Mouse (Mus musculus) mammary gland, adult 2 months (tissue): Measurements from ENCODE around the gene Hist1h2bg. TPM values are rescaled to one million over a fixed set of nuclear protein-coding genes. Genes with fewer than 3 reads are reported as not detected.

Experiments
- polyA plus RNA-seq: library from polyadenylated mRNA; depleted of rRNA; stranded (reverse); fragments of >200 nt; gene quantifications from 2 replicates; pipeline ENCODE4 v1.2.3, GENCODE M21; 2012; ENCODE audit warnings: low replicate concordance; rRNA removed

Gene Hist1h2bg
- polyA plus RNA-seq, 1 experiment = 13.0 TPM

Other genes starting within 250 kb of the Hist1h2bg start
- gene Zfp322a, start 202.2 kb upstream of the Hist1h2bg start, polyA plus RNA-seq = 0.82 and 2.2 TPM in 2 replicates
- 1.8 and 2.7 TPM in 2 replicates for gene Abt1, start 147.5 kb upstream of the Hist1h2bg start, polyA plus RNA-seq
- gene Btn1a1, start 105.5 kb upstream of the Hist1h2bg start, polyA plus RNA-seq = 7.6 and 14.7 TPM in 2 replicates
- 0.22 TPM in 1 of 2 replicates, not detected in the other for gene Btn2a2, start 82.5 kb upstream of the Hist1h2bg start, polyA plus RNA-seq
- 38.0 and 58.7 TPM in 2 replicates for gene Hist1h4h, start 40.3 kb upstream of the Hist1h2bg start, polyA plus RNA-seq
- 11.2 and 126 TPM in 2 replicates for gene Hist1h2af, start 37.5 kb upstream of the Hist1h2bg start, polyA plus RNA-seq
- gene Hist1h3g, start 36.0 kb upstream of the Hist1h2bg start, polyA plus RNA-seq = 5.9 and 13.3 TPM in 2 replicates
- gene Hist1h2bh, start 28.0 kb upstream of the Hist1h2bg start, polyA plus RNA-seq = 0.78 and 1.9 TPM in 2 replicates
- gene Hist1h3f, start 27.3 kb upstream of the Hist1h2bg start, polyA plus RNA-seq = 1.0 and 5.4 TPM in 2 replicates
- 2.2 and 6.6 TPM in 2 replicates for gene Hist1h4f, start 19.7 kb upstream of the Hist1h2bg start, polyA plus RNA-seq
- 0.13 and 0.16 TPM in 2 replicates for gene Hist1h1d, start 18.1 kb upstream of the Hist1h2bg start, polyA plus RNA-seq
- gene Hist1h3e, start 9.0 kb upstream of the Hist1h2bg start, polyA plus RNA-seq = 6.4 and 27.3 TPM in 2 replicates
- gene Hist1h2ae, start 176 bp upstream of the Hist1h2bg start, polyA plus RNA-seq = 1.2 and 9.3 TPM in 2 replicates
- gene Hist1h2bf, start 2.8 kb downstream of the Hist1h2bg start, polyA plus RNA-seq = 4.0 and 7.4 TPM in 2 replicates
- gene Hist1h2ad, start 3.0 kb downstream of the Hist1h2bg start, polyA plus RNA-seq = 0.65 and 4.8 TPM in 2 replicates
- 4.1 and 8.7 TPM in 2 replicates for gene Hist1h3d, start 4.4 kb downstream of the Hist1h2bg start, polyA plus RNA-seq
- 5.3 and 12.9 TPM in 2 replicates for gene Hist1h4d, start 10.2 kb downstream of the Hist1h2bg start, polyA plus RNA-seq
- 3.1 and 3.9 TPM in 2 replicates for gene Hist1h2be, start 49.7 kb downstream of the Hist1h2bg start, polyA plus RNA-seq
- gene Hist1h1e, start 51.2 kb downstream of the Hist1h2bg start, polyA plus RNA-seq = 1.8 and 2.0 TPM in 2 replicates
- 0.23 and 1.3 TPM in 2 replicates for gene Hist1h2ac, start 112.6 kb downstream of the Hist1h2bg start, polyA plus RNA-seq
- gene Hist1h2bc, start 112.8 kb downstream of the Hist1h2bg start, polyA plus RNA-seq = 185 and 224 TPM in 2 replicates
- gene Hist1h1t, start 124.4 kb downstream of the Hist1h2bg start, polyA plus RNA-seq = not detected in 2 replicates
- gene Hist1h4c, start 127.1 kb downstream of the Hist1h2bg start, polyA plus RNA-seq = 2.4 and 6.0 TPM in 2 replicates
- gene Hfe, start 139.5 kb downstream of the Hist1h2bg start, polyA plus RNA-seq = 28.3 and 37.4 TPM in 2 replicates
- 45.0 and 48.4 TPM in 2 replicates for gene Hist1h1c, start 167.4 kb downstream of the Hist1h2bg start, polyA plus RNA-seq
- 2.4 and 16.2 TPM in 2 replicates for gene Hist1h3c, start 174.2 kb downstream of the Hist1h2bg start, polyA plus RNA-seq
- 3.7 and 13.5 TPM in 2 replicates for gene Hist1h2bb, start 175.3 kb downstream of the Hist1h2bg start, polyA plus RNA-seq
- gene Hist1h2ab, start 179.7 kb downstream of the Hist1h2bg start, polyA plus RNA-seq = 1.0 and 14.9 TPM in 2 replicates
- 4.0 and 16.0 TPM in 2 replicates for gene Hist1h3b, start 180.9 kb downstream of the Hist1h2bg start, polyA plus RNA-seq
- gene Hist1h4b, start 185.6 kb downstream of the Hist1h2bg start, polyA plus RNA-seq = 1.3 and 6.8 TPM in 2 replicates
- gene Hist1h4a, start 189.8 kb downstream of the Hist1h2bg start, polyA plus RNA-seq = 1.6 and 6.5 TPM in 2 replicates
- 3.1 and 16.8 TPM in 2 replicates for gene Hist1h3a, start 191.0 kb downstream of the Hist1h2bg start, polyA plus RNA-seq
- 0.47 TPM in 1 of 2 replicates, not detected in the other for gene Hist1h1a, start 192.3 kb downstream of the Hist1h2bg start, polyA plus RNA-seq
- 0.10 TPM in 1 of 2 replicates, not detected in the other for gene Trim38, start 198.5 kb downstream of the Hist1h2bg start, polyA plus RNA-seq
- gene Slc17a2, start 235.6 kb downstream of the Hist1h2bg start, polyA plus RNA-seq = 0.25 TPM in 1 of 2 replicates, not detected in the other